Mouse (Mus musculus): ENCODE data around the gene Chrdl2.
A peak's percentile ranks its signal among the peaks of the same experiment; 100 is the strongest.
"Not testable (repeated sequence)": the region's sequence is repeated elsewhere in the genome, so short reads cannot be mapped to it uniquely, and the experiment has no call there.

The Chrdl2 gene

GRCm38 (mm10) chr7:100005790-100006189 lies at the start of gene Chrdl2:
TSS of gene Chrdl2 (plus strand) at chr7:100006172.
- no peak for DNase-seq (ENCODE audit: low read depth, low spot score)

- no peak for DNase-seq (ENCODE audit: low read depth, low spot score)
These were observed 48.6 kb upstream of the Chrdl2 start for GRCm38 (mm10) chr7:99957226-99957965.

GRCm38 (mm10) chr7:99960571-99960970 lies 45.4 kb upstream of the Chrdl2 start:
- not testable (repeated sequence) for DNase-seq (ENCODE audit: low read depth, low spot score)

GRCm38 (mm10) chr7:99961518-99961917 lies 44.5 kb upstream of the Chrdl2 start:
- no peak for DNase-seq (ENCODE audit: low read depth, low spot score)

GRCm38 (mm10) chr7:99962536-99963236 lies 43.3 kb upstream of the Chrdl2 start:
- no peak for DNase-seq (ENCODE audit: low read depth, low spot score)

- no peak for DNase-seq (ENCODE audit: low read depth, low spot score)
These were observed 42.6 kb upstream of the Chrdl2 start for GRCm38 (mm10) chr7:99963237-99963860.

GRCm38 (mm10) chr7:99965020-99965841 lies 40.7 kb upstream of the Chrdl2 start:
- no peak for DNase-seq (ENCODE audit: low read depth, low spot score)

- DNase-seq (ENCODE audit: low read depth, low spot score) = no peak
These were observed 39.8 kb upstream of the Chrdl2 start for GRCm38 (mm10) chr7:99966011-99966721.

GRCm38 (mm10) chr7:99969151-99969550 lies 36.8 kb upstream of the Chrdl2 start:
- no peak for DNase-seq (ENCODE audit: low read depth, low spot score)

GRCm38 (mm10) chr7:99971926-99972325 lies 34.0 kb upstream of the Chrdl2 start:
- DNase-seq (ENCODE audit: low read depth, low spot score) = no peak

GRCm38 (mm10) chr7:99972912-99973311 lies 33.1 kb upstream of the Chrdl2 start:
- DNase-seq (ENCODE audit: low read depth, low spot score) = not testable (repeated sequence)

- no peak for DNase-seq (ENCODE audit: low read depth, low spot score)
These were observed 31.6 kb upstream of the Chrdl2 start for GRCm38 (mm10) chr7:99974208-99974970.

GRCm38 (mm10) chr7:99975819-99976575 lies 30.0 kb upstream of the Chrdl2 start:
- DNase-seq (ENCODE audit: low read depth, low spot score) = no peak

GRCm38 (mm10) chr7:99978041-99978440 lies 27.9 kb upstream of the Chrdl2 start:
- no peak for DNase-seq (ENCODE audit: low read depth, low spot score)

- DNase-seq (ENCODE audit: low read depth, low spot score) = no peak
These were observed 26.9 kb upstream of the Chrdl2 start for GRCm38 (mm10) chr7:99979081-99979480.

GRCm38 (mm10) chr7:99979546-99980131 lies 26.3 kb upstream of the Chrdl2 start:
- DNase-seq (ENCODE audit: low read depth, low spot score) = no peak

GRCm38 (mm10) chr7:99980132-99980591 lies 25.8 kb upstream of the Chrdl2 start, which contains the start of gene Rnf169:
TSS of gene Rnf169 (minus strand) at chr7:99980448.
- peak; percentile 80 for DNase-seq (ENCODE audit: low read depth, low spot score)

- DNase-seq (ENCODE audit: low read depth, low spot score) = peak; percentile 44
These were observed 24.7 kb upstream of the Chrdl2 start for GRCm38 (mm10) chr7:99981311-99981710.
